Mouse (Mus musculus): ENCODE measurements at regions not wholly inside any gene's neighbourhood (a gene's known extent, or its start where the extent isn't known, plus 50 kb on each side); places are given as distances from the start of the nearest gene placed in this dataset.

GRCm38 (mm10) chr10:99408786-99409185 lies 145.8 kb downstream of the Dusp6 start:
- H3K9me3 ChIP-seq (ENCODE audit: low read length), result no peaks in the 10 kb centered on the region
- H3K27ac ChIP-seq (ENCODE audit: low read depth, low read length), result no peak overlapping the region
- no peaks in the 10 kb centered on the region for H3K4me1 ChIP-seq (ENCODE audit: insufficient read depth, low read length)
- DNase-seq (ENCODE audit: low spot score) (no peak), ATAC-seq (ENCODE audit: low FRiP score) (no peak)
- no peaks in the 10 kb centered on the region for H3K27me3 ChIP-seq (ENCODE audit: insufficient read depth, low read length)
- 93% methylated on average over 2 of the region's 2 CpGs for WGBS
- peak; percentile 39 for TF ChIP-seq CTCF (IDR thresholded peaks at IDR 0.05)
- no peak overlapping the region for H3K4me3 ChIP-seq (ENCODE audit: low read depth, low read length)
- H3K36me3 ChIP-seq (ENCODE audit: insufficient read depth, low read length), result no peaks in the 10 kb centered on the region
- H3K4me2 ChIP-seq (ENCODE audit: low read depth, low read length, poor library complexity, severe bottlenecking), result no peak overlapping the region
- H3K9ac ChIP-seq (replicated peaks; ENCODE audit: low read length, poor library complexity, severe bottlenecking), result no peak overlapping the region

GRCm38 (mm10) chr10:99409744-99410143 lies 146.7 kb downstream of the Dusp6 start:
- H3K9ac ChIP-seq (replicated peaks; ENCODE audit: low read length, poor library complexity, severe bottlenecking), result no peak overlapping the region
- 75% methylated on average over 11 of the region's 11 CpGs for WGBS
- ATAC-seq (ENCODE audit: low FRiP score) (no peak), DNase-seq (ENCODE audit: low spot score) (no peak)
- no peak overlapping the region for H3K27ac ChIP-seq (ENCODE audit: low read depth, low read length)
- H3K4me3 ChIP-seq (ENCODE audit: low read depth, low read length), result no peak overlapping the region
- no peak for TF ChIP-seq CTCF (IDR thresholded peaks at IDR 0.05)
- H3K9me3 ChIP-seq (ENCODE audit: low read length), result no peaks in the 10 kb centered on the region
- no peaks in the 10 kb centered on the region for H3K4me1 ChIP-seq (ENCODE audit: insufficient read depth, low read length)
- H3K4me2 ChIP-seq (ENCODE audit: low read depth, low read length, poor library complexity, severe bottlenecking), result no peak overlapping the region
- no peaks in the 10 kb centered on the region for H3K27me3 ChIP-seq (ENCODE audit: insufficient read depth, low read length)
- H3K36me3 ChIP-seq (ENCODE audit: insufficient read depth, low read length), result no peaks in the 10 kb centered on the region

- Histone ChIP-seq H3K27me3 (ENCODE audit: insufficient read depth, low read length) (no peaks in the 10 kb centered on the region), H3K4me1 (ENCODE audit: insufficient read depth, low read length) (no peaks in the 10 kb centered on the region), H3K9me3 (ENCODE audit: low read length) (no peaks in the 10 kb centered on the region), H3K27ac (ENCODE audit: low read depth, low read length) (no peak overlapping the region), H3K36me3 (ENCODE audit: insufficient read depth, low read length) (no peaks in the 10 kb centered on the region), H3K4me3 (ENCODE audit: low read depth, low read length) (no peak overlapping the region), H3K9ac (replicated peaks; ENCODE audit: low read length, poor library complexity, severe bottlenecking) (no peak overlapping the region), H3K4me2 (ENCODE audit: low read depth, low read length, poor library complexity, severe bottlenecking) (no peak overlapping the region)
- 88% methylated on average over 3 of the region's 3 CpGs for WGBS
- DNase-seq (ENCODE audit: low spot score) (no peak), ATAC-seq (ENCODE audit: low FRiP score) (no peak)
- no peak for TF ChIP-seq CTCF (IDR thresholded peaks at IDR 0.05)
Observed at GRCm38 (mm10) chr10:99410754-99411153, 147.7 kb downstream of the Dusp6 start.

- DNase-seq (ENCODE audit: low spot score) (no peak), ATAC-seq (ENCODE audit: low FRiP score) (no peak)
- 82% methylated on average over 3 of the region's 3 CpGs for WGBS
- H3K4me2 ChIP-seq (ENCODE audit: low read depth, low read length, poor library complexity, severe bottlenecking), result no peak overlapping the region
- H3K36me3 ChIP-seq (ENCODE audit: insufficient read depth, low read length), result no peaks in the 10 kb centered on the region
- no peaks in the 10 kb centered on the region for H3K4me1 ChIP-seq (ENCODE audit: insufficient read depth, low read length)
- TF ChIP-seq CTCF (IDR thresholded peaks at IDR 0.05), result no peak
- H3K27me3 ChIP-seq (ENCODE audit: insufficient read depth, low read length), result no peaks in the 10 kb centered on the region
- no peak overlapping the region for H3K9ac ChIP-seq (replicated peaks; ENCODE audit: low read length, poor library complexity, severe bottlenecking)
- no peak overlapping the region for H3K27ac ChIP-seq (ENCODE audit: low read depth, low read length)
- no peak overlapping the region for H3K4me3 ChIP-seq (ENCODE audit: low read depth, low read length)
- no peaks in the 10 kb centered on the region for H3K9me3 ChIP-seq (ENCODE audit: low read length)
Observed at GRCm38 (mm10) chr10:99413455-99413854, 150.4 kb downstream of the Dusp6 start.

- no peak overlapping the region for H3K4me2 ChIP-seq (ENCODE audit: low read depth, low read length, poor library complexity, severe bottlenecking)
- 70% methylated on average over 8 of the region's 8 CpGs for WGBS
- no peaks in the 10 kb centered on the region for H3K27me3 ChIP-seq (ENCODE audit: insufficient read depth, low read length)
- no peak overlapping the region for H3K27ac ChIP-seq (ENCODE audit: low read depth, low read length)
- DNase-seq (ENCODE audit: low spot score), result no peak
- no peak overlapping the region for H3K9ac ChIP-seq (replicated peaks; ENCODE audit: low read length, poor library complexity, severe bottlenecking)
- H3K9me3 ChIP-seq (ENCODE audit: low read length), result no peaks in the 10 kb centered on the region
- H3K36me3 ChIP-seq (ENCODE audit: insufficient read depth, low read length), result no peaks in the 10 kb centered on the region
- no peak for ATAC-seq (ENCODE audit: low FRiP score)
- no peaks in the 10 kb centered on the region for H3K4me1 ChIP-seq (ENCODE audit: insufficient read depth, low read length)
- H3K4me3 ChIP-seq (ENCODE audit: low read depth, low read length), result no peak overlapping the region
- no peak for TF ChIP-seq CTCF (IDR thresholded peaks at IDR 0.05)
Observed at GRCm38 (mm10) chr10:99416271-99416670, 153.2 kb downstream of the Dusp6 start.

- TF ChIP-seq CTCF (IDR thresholded peaks at IDR 0.05), result no peak
- Histone ChIP-seq H3K9ac (replicated peaks; ENCODE audit: low read length, poor library complexity, severe bottlenecking) (no peak overlapping the region), H3K4me2 (ENCODE audit: low read depth, low read length, poor library complexity, severe bottlenecking) (no peak overlapping the region), H3K4me3 (ENCODE audit: low read depth, low read length) (no peak overlapping the region), H3K4me1 (ENCODE audit: insufficient read depth, low read length) (no peaks in the 10 kb centered on the region), H3K27me3 (ENCODE audit: insufficient read depth, low read length) (no peaks in the 10 kb centered on the region), H3K27ac (ENCODE audit: low read depth, low read length) (no peak overlapping the region), H3K36me3 (ENCODE audit: insufficient read depth, low read length) (no peaks in the 10 kb centered on the region), H3K9me3 (ENCODE audit: low read length) (no peaks in the 10 kb centered on the region)
- no peak for DNase-seq (ENCODE audit: low spot score)
- 18% methylated on average over 3 of the region's 3 CpGs for WGBS
- ATAC-seq (ENCODE audit: low FRiP score), result no peak
Observed at GRCm38 (mm10) chr10:99416896-99417479, 154.0 kb downstream of the Dusp6 start.
